Comparison of ENCODE assay signal across 9 mouse cellular contexts in genomic region chr9:57503622-57504380, GRCm38 (mm10). TPM values are rescaled to one million over a fixed set of nuclear protein-coding genes. Genes with fewer than 3 reads are reported as not detected.
DNase-seq lines count a peak whose midpoint lies in the region; ATAC-seq lines count a peak whose summit lies in the region.
"Had no signal": no experiment of that assay in that cellular context is flagged by ENCODE, and none has a peak within 500 bp of the region (broad histone marks: within the 10 kb centered on the region; RNA-seq: fewer than 3 reads in every experiment).

TSS of gene Rpp25 (plus strand) at chr9:57504026.

- no peaks in the 10 kb centered on the region for H3K36me3 ChIP-seq in forebrain, embryonic 14.5 days (ENCODE audit: control insufficient read depth, insufficient read depth, low read length)
- no peaks in the 10 kb centered on the region for H3K36me3 ChIP-seq in lung, embryonic 15.5 days

- peak within 1 kb of the TSS; percentile 94 for H3K27ac ChIP-seq in forebrain, embryonic 14.5 days (ENCODE audit: low read depth, low read length)
- H3K27ac ChIP-seq in lung, embryonic 15.5 days = no peak within 1 kb of the TSS
- H3K27ac ChIP-seq: macrophage had no signal

- peak; percentile 60 for ATAC-seq in forebrain, embryonic 14.5 days
- peak; percentile 78 for ATAC-seq in lung, embryonic 15.5 days (ENCODE audit: borderline replicate concordance, extremely low read depth, low FRiP score, low TSS enrichment)

- intact Hi-C loops in heart, postnatal 14 days (cut with DNase I) = loop anchor here (2.0 kb wide), 1 partner anchor 17 kb away; no protein-coding TSS in a partner anchor

- H3K4me3 ChIP-seq in forebrain, embryonic 14.5 days (ENCODE audit: low read depth, low read length) = peak within 1 kb of the TSS; percentile 40
- H3K4me3 ChIP-seq in lung, embryonic 15.5 days = peak within 1 kb of the TSS; percentile 43

- H3K27me3 ChIP-seq in forebrain, embryonic 14.5 days (replicated peaks; ENCODE audit: control insufficient read depth, insufficient read depth, low read length) = peaks cover 47% of the 10 kb centered on the region
- peaks cover 74% of the 10 kb centered on the region for H3K27me3 ChIP-seq in lung, embryonic 15.5 days

- WGBS in forebrain, embryonic 14.5 days = 1% methylated on average over 46 of the region's 46 CpGs
- 1% methylated on average over 46 of the region's 46 CpGs for WGBS in lung, embryonic 15.5 days

- H3K9me3 ChIP-seq in forebrain, embryonic 14.5 days (replicated peaks; ENCODE audit: control insufficient read depth, low read length) = no peaks in the 10 kb centered on the region
- H3K9me3 ChIP-seq in lung, embryonic 15.5 days = no peaks in the 10 kb centered on the region

- H3K4me2 ChIP-seq in forebrain, embryonic 14.5 days (ENCODE audit: low read length) = peak within 1 kb of the TSS; percentile 93
- H3K4me2 ChIP-seq in lung, embryonic 15.5 days = peak within 1 kb of the TSS; percentile 84

- H3K4me1 ChIP-seq in forebrain, embryonic 14.5 days (ENCODE audit: control insufficient read depth, insufficient read depth, low read length) = peaks cover 26% of the 10 kb centered on the region
- peaks cover 34% of the 10 kb centered on the region for H3K4me1 ChIP-seq in lung, embryonic 15.5 days

- DNase-seq in B cell, adult 2 months = peak; percentile 28 to 36
- peak; percentile 60 to 64 for DNase-seq in adrenal gland, adult 18-20 months (ENCODE audit: low spot score in 2 of 2)
- DNase-seq in forebrain, embryonic 14.5 days (ENCODE audit: low spot score) = peak; percentile 58
- DNase-seq in heart, postnatal 14 days = peak; percentile 66 to 81
- peak; percentile 65 to 81 for DNase-seq in kidney, postnatal 36 days
- DNase-seq in right cerebral cortex, adult 2 months (ENCODE audit: low spot score in 2 of 2) = peak; percentile 38 to 55
- DNase-seq in cerebellum, adult 9-11 months = no peak

- H3K9ac ChIP-seq in forebrain, embryonic 14.5 days (ENCODE audit: low read length) = peak within 1 kb of the TSS; percentile 56
- H3K9ac ChIP-seq in lung, embryonic 15.5 days = peak within 1 kb of the TSS; percentile 2; the same call in 1 of the 2 replicates

RNA-seq across cellular contexts. Expression of gene Rpp25, which starts in this region (rescaled TPM):
- 1 to 10 TPM; 1.2 to 1.7 TPM for total RNA-seq in adrenal gland, adult 18-20 months (2021)
- 18.5 and 20.4 TPM in 2 replicates for polyA plus RNA-seq in forebrain, embryonic 14.5 days (2014; fragmentation: Nextera tagmentation; extraction: Ambion mirVana)
- 1 to 10 TPM; 1.5 to 1.8 TPM for total RNA-seq in heart, postnatal 14 days (2021)
- polyA plus RNA-seq in lung, embryonic 15.5 days (2015; fragmentation: Nextera tagmentation; extraction: Ambion mirVana) = 2.2 and 2.9 TPM in 2 replicates
